ENCODE assay signal across 8 mouse cellular contexts in genomic region chr17:94749466-94750135, GRCm38 (mm10). TPM values are rescaled to one million over a fixed set of nuclear protein-coding genes. Genes with fewer than 3 reads are reported as not detected.
DNase-seq lines count a peak whose midpoint lies in the region; ATAC-seq and TF ChIP-seq lines count a peak whose summit lies in the region.

Gene Mettl4 (minus strand): TSS chr17:94750019.

- 0 out of 2 replicates have a peak, but pooled peaks have one; percentile 12 for TF ChIP-seq CTCF in kidney, postnatal 0 days (IDR thresholded peaks at IDR 0.05; ENCODE audit: low read depth)

- H3K4me1 ChIP-seq in heart, embryonic 12.5 days (replicated peaks) = peaks cover 19% of the 10 kb centered on the region
- H3K4me1 ChIP-seq in kidney, postnatal 0 days (replicated peaks; ENCODE audit: insufficient read depth, low read length) = no peaks in the 10 kb centered on the region
- H3K4me1 ChIP-seq in liver, embryonic 11.5 days (replicated peaks; ENCODE audit: control insufficient read depth, insufficient read depth, low read length) = no peaks in the 10 kb centered on the region; the same call in 1 of the 2 replicates
- H3K4me1 ChIP-seq in stomach, embryonic 14.5 days (ENCODE audit: control insufficient read depth, insufficient read depth, low read length) = peaks cover 7% of the 10 kb centered on the region; the same call in 1 of the 2 replicates

- H3K4me2 ChIP-seq in heart, embryonic 12.5 days = peak within 1 kb of the TSS; percentile 84
- peak within 1 kb of the TSS; percentile 57 for H3K4me2 ChIP-seq in kidney, postnatal 0 days (ENCODE audit: low read length)
- peak within 1 kb of the TSS; percentile 79 for H3K4me2 ChIP-seq in liver, embryonic 11.5 days
- H3K4me2 ChIP-seq in stomach, embryonic 14.5 days (replicated peaks; ENCODE audit: low read depth, low read length) = peak within 1 kb of the TSS; percentile 57

- H3K27ac ChIP-seq in heart, embryonic 12.5 days (ENCODE audit: poor library complexity, severe bottlenecking) = peak within 1 kb of the TSS; percentile 95
- H3K27ac ChIP-seq in kidney, postnatal 0 days = peak within 1 kb of the TSS; percentile 95
- peak within 1 kb of the TSS; percentile 84 for H3K27ac ChIP-seq in liver, embryonic 11.5 days (ENCODE audit: low read depth, low read length)
- H3K27ac ChIP-seq in stomach, embryonic 14.5 days (ENCODE audit: low read length) = peak within 1 kb of the TSS; percentile 91

- no peaks in the 10 kb centered on the region for H3K36me3 ChIP-seq in heart, embryonic 12.5 days
- no peaks in the 10 kb centered on the region for H3K36me3 ChIP-seq in kidney, postnatal 0 days (ENCODE audit: insufficient read depth, low read length)
- H3K36me3 ChIP-seq in liver, embryonic 11.5 days (ENCODE audit: control insufficient read depth, insufficient read depth, low read length) = no peaks in the 10 kb centered on the region
- H3K36me3 ChIP-seq in stomach, embryonic 14.5 days (ENCODE audit: control insufficient read depth, insufficient read depth, low read length) = no peaks in the 10 kb centered on the region

- peak; percentile 96 for ATAC-seq in erythroid progenitor cell, adult 5-6 weeks (replicated peaks; ENCODE audit: low FRiP score, poor library complexity, severe bottlenecking)
- ATAC-seq in heart, embryonic 12.5 days (ENCODE audit: insufficient number of reproducible peaks, low FRiP score) = peak; percentile 98
- peak; percentile 99 for ATAC-seq in kidney, postnatal 0 days (replicated peaks; ENCODE audit: low FRiP score, low read depth)
- peak; percentile 94 for ATAC-seq in liver, embryonic 11.5 days (replicated peaks; ENCODE audit: low FRiP score)
- peak; percentile 98 for ATAC-seq in stomach, embryonic 14.5 days (ENCODE audit: insufficient number of reproducible peaks, insufficient read depth, low FRiP score, low read depth)

- under 1% methylated on average over 56 of the region's 56 CpGs for WGBS in heart, embryonic 12.5 days
- under 1% methylated on average over 56 of the region's 56 CpGs for WGBS in kidney, postnatal 0 days
- under 1% methylated on average over 56 of the region's 56 CpGs for WGBS in liver, embryonic 11.5 days
- under 1% methylated on average over 56 of the region's 56 CpGs for WGBS in stomach, embryonic 14.5 days

- peak within 1 kb of the TSS; percentile 82 for H3K9ac ChIP-seq in heart, embryonic 12.5 days
- H3K9ac ChIP-seq in kidney, postnatal 0 days (ENCODE audit: low read depth, low read length) = peak within 1 kb of the TSS; percentile 75
- H3K9ac ChIP-seq in liver, embryonic 11.5 days (ENCODE audit: low read depth, low read length) = peak within 1 kb of the TSS; percentile 78
- H3K9ac ChIP-seq in stomach, embryonic 14.5 days (replicated peaks; ENCODE audit: low read depth, low read length) = peak within 1 kb of the TSS; percentile 41

- H3K9me3 ChIP-seq in heart, embryonic 12.5 days (replicated peaks) = no peaks in the 10 kb centered on the region
- no peaks in the 10 kb centered on the region for H3K9me3 ChIP-seq in kidney, postnatal 0 days (replicated peaks; ENCODE audit: low read length)
- no peaks in the 10 kb centered on the region for H3K9me3 ChIP-seq in liver, embryonic 11.5 days (ENCODE audit: control insufficient read depth, low read length)
- no peaks in the 10 kb centered on the region for H3K9me3 ChIP-seq in stomach, embryonic 14.5 days (ENCODE audit: control insufficient read depth, low read depth, low read length)

- H3K4me3 ChIP-seq in heart, embryonic 12.5 days = peak within 1 kb of the TSS; percentile 79
- H3K4me3 ChIP-seq in kidney, postnatal 0 days (replicated peaks; ENCODE audit: low read depth, low read length) = peak within 1 kb of the TSS; percentile 52
- peak within 1 kb of the TSS; percentile 73 for H3K4me3 ChIP-seq in liver, embryonic 11.5 days (ENCODE audit: low read depth, low read length)
- peak within 1 kb of the TSS; percentile 62 for H3K4me3 ChIP-seq in stomach, embryonic 14.5 days (ENCODE audit: low read depth, low read length)

- peak; percentile 94 for DNase-seq in CD4-positive helper T cell, adult 2 months (ENCODE audit: low read depth, low spot score)
- peak; percentile 86 for DNase-seq in brain, embryonic 18.5 days (ENCODE audit: low read depth, low spot score)
- peak; percentile 97 for DNase-seq in kidney, postnatal 0 days (ENCODE audit: low spot score)
- peak; percentile 95 for DNase-seq in liver, embryonic 11.5 days (ENCODE audit: low spot score)
- peak; percentile 93 for DNase-seq in naive thymus-derived CD4-positive, alpha-beta T cell, adult 2 months (ENCODE audit: low read depth)

- H3K27me3 ChIP-seq in heart, embryonic 12.5 days (replicated peaks) = no peaks in the 10 kb centered on the region
- no peaks in the 10 kb centered on the region for H3K27me3 ChIP-seq in kidney, postnatal 0 days (ENCODE audit: insufficient read depth, low read length)
- no peaks in the 10 kb centered on the region for H3K27me3 ChIP-seq in liver, embryonic 11.5 days (replicated peaks; ENCODE audit: control insufficient read depth, insufficient read depth, low read length)
- no peaks in the 10 kb centered on the region for H3K27me3 ChIP-seq in stomach, embryonic 14.5 days (ENCODE audit: control insufficient read depth, insufficient read depth, low read length)

RNA-seq across cellular contexts. Expression of gene Mettl4, which starts in this region (rescaled TPM):
- total RNA-seq in erythroid progenitor cell, adult 5-6 weeks (2015; ENCODE audit: low replicate concordance) = 12.3 and 14.7 TPM in 2 replicates
- total RNA-seq in erythroid progenitor cell, adult 5-6 weeks (2017; ENCODE audit: low replicate concordance) = 9.6 and 12.0 TPM in 2 replicates
- 17.2 and 18.0 TPM in 2 replicates for polyA plus RNA-seq in heart, embryonic 12.5 days (2016; fragmentation: Nextera tagmentation; extraction: Ambion mirVana)
- polyA plus RNA-seq in kidney, postnatal 0 days (2015; fragmentation: Nextera tagmentation; extraction: Ambion mirVana) = 14.4 and 15.0 TPM in 2 replicates
- polyA plus RNA-seq in liver, embryonic 11.5 days (2014; fragmentation: Nextera tagmentation; extraction: Ambion mirVana) = 31.0 and 35.4 TPM in 2 replicates
- 26.2 and 27.2 TPM in 2 replicates for polyA plus RNA-seq in stomach, embryonic 14.5 days (2014; fragmentation: Nextera tagmentation; extraction: Ambion mirVana)

Comparison
In these comparisons a context has a peak if more than half of its experiments do, and no peak if none do; other contexts are left out.
1. Peak in every context shown above with its lines: DNase-seq, ATAC-seq, H3K4me3 ChIP-seq and H3K27ac ChIP-seq.